Mouse (Mus musculus) MEL (cell line): ENCODE measurements around the gene Gm21149.
"Not testable (repeated sequence)": the region's sequence is repeated elsewhere in the genome, so short reads cannot be mapped to it uniquely, and the experiment has no call there.

Experiments
- CHD1 ChIP-seq: IDR thresholded peaks from 2 replicates; pipeline ENCODE4 v1.6.1; 2012; ENCODE audit warnings: low read depth, mild to moderate bottlenecking, inconsistent platforms, low read length, improper control_type of control experiment
- CHD2 ChIP-seq: IDR thresholded peaks from 2 replicates; pipeline ENCODE4 v1.6.1; 2011; ENCODE audit warnings: low read length, improper control_type of control experiment
- CTCF ChIP-seq, 3 experiments: IDR thresholded peaks in 2 of 3; conservative IDR thresholded peaks in 1 of 3; 2 replicates each; pipeline ENCODE4 v1.5.1; 2011 to 2012; ENCODE audit warnings: low read length in 3 of 3, low read depth in 2 of 3, mild to moderate bottlenecking in 2 of 3, improper control_type of control experiment in 1 of 3, inconsistent platforms in 1 of 3, mixed read lengths in 1 of 3, moderate library complexity in 1 of 3; ENCODE audit not compliant: control insufficient read depth in 1 of 3, insufficient read depth in 1 of 3, poor library complexity in 1 of 3, severe bottlenecking in 1 of 3
- EP300 ChIP-seq, 2 experiments: IDR thresholded peaks; 2 replicates each; pipeline ENCODE4 v1.6.1; 2011; ENCODE audit warnings: improper control_type of control experiment in 2 of 2, low read length in 2 of 2, low read depth in 1 of 2, mild to moderate bottlenecking in 1 of 2
- GABPA ChIP-seq: IDR thresholded peaks from 2 replicates; pipeline ENCODE4 v1.6.1; 2012; ENCODE audit warnings: low read depth, mild to moderate bottlenecking, inconsistent platforms, low read length, improper control_type of control experiment, moderate library complexity
- GATA1 ChIP-seq: IDR thresholded peaks from 2 replicates; pipeline ENCODE4 v1.6.1; 2011; ENCODE audit warnings: low read depth, low read length, improper control_type of control experiment
- MAX ChIP-seq: IDR thresholded peaks from 2 replicates; pipeline ENCODE4 v1.6.1; 2011; ENCODE audit warnings: low read length, improper control_type of control experiment
- POLR2A ChIP-seq, 2 experiments: IDR thresholded peaks; 2 replicates each; pipeline ENCODE4 v1.6.1; 2011 to 2012; ENCODE audit warnings: low read length in 2 of 2, mild to moderate bottlenecking in 2 of 2, control low read depth in 1 of 2, improper control_type of control experiment in 1 of 2, low read depth in 1 of 2, moderate library complexity in 1 of 2; ENCODE audit not compliant: control insufficient read depth in 1 of 2, insufficient read depth in 1 of 2, poor library complexity in 1 of 2
- TAL1 ChIP-seq: IDR thresholded peaks from 2 replicates; pipeline ENCODE4 v1.6.1; 2012; ENCODE audit warnings: mild to moderate bottlenecking, inconsistent platforms, low read length, moderate library complexity, mixed read lengths
- TCF12 ChIP-seq: IDR thresholded peaks from 2 replicates; pipeline ENCODE4 v1.6.1; 2014; ENCODE audit warnings: low read depth, mild to moderate bottlenecking, inconsistent platforms, low read length, improper control_type of control experiment, moderate library complexity
- ZC3H11A ChIP-seq: IDR thresholded peaks from 2 replicates; pipeline ENCODE4 v1.6.1; 2012; ENCODE audit warnings: low read depth, mild to moderate bottlenecking, inconsistent platforms, low read length, improper control_type of control experiment
- ZKSCAN1 ChIP-seq: IDR thresholded peaks from 2 replicates; pipeline ENCODE4 v1.6.1; 2012; ENCODE audit warnings: low read depth, mild to moderate bottlenecking, inconsistent platforms, low read length, improper control_type of control experiment, moderate library complexity
- ZNF384 ChIP-seq: IDR thresholded peaks from 2 replicates; pipeline ENCODE4 v1.6.1; 2012; ENCODE audit warnings: low read depth, mild to moderate bottlenecking, inconsistent platforms, low read length, improper control_type of control experiment

DNA sequence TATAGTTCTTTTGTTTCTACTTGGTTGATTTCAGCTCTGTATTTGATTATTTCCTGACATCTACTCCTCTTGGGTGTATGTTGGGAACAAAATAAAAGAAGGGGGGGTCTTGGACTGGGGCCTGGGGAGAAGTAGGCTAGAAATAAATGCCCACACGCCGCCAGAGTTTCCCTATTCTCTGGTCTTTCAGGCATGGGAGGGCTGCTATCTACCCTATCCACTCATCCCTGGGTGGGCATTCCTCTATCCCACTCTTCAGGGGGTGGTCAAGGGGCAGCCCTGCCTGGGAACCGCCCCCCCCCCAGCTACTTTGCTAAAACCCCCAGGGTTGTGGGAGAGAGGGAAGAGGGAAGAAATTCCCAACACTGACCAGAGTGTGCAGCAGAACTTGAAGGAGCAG lies 35.9 kb upstream of the Gm21149 start:
- TF ChIP-seq GABPA; CTCF (IDR thresholded peaks at IDR 0.05 in 2 of 3, conservative IDR thresholded peaks at IDR 0.05 in 1 of 3; ENCODE audit: control insufficient read depth in 1 of 3, insufficient read depth in 1 of 3, low read depth in 2 of 3, low read length in 3 of 3, poor library complexity in 1 of 3, severe bottlenecking in 1 of 3); TAL1; ZC3H11A; EP300 (IDR thresholded peaks at IDR 0.05; ENCODE audit: low read depth in 1 of 2, low read length in 2 of 2); CHD1; POLR2A (IDR thresholded peaks at IDR 0.05; ENCODE audit: control insufficient read depth in 1 of 2, insufficient read depth in 1 of 2, low read depth in 1 of 2, low read length in 2 of 2, poor library complexity in 1 of 2); GATA1; CHD2; ZKSCAN1; MAX; TCF12; ZNF384: not testable (repeated sequence)
